Mouse (Mus musculus): ENCODE data around the gene Odf2. TPM values are rescaled to one million over a fixed set of nuclear protein-coding genes. Genes with fewer than 3 reads are reported as not detected.

Gene Odf2
- total RNA-seq, 2 experiments from 2014 or later, result 119 TPM

Small RNA genes within 50 kb of the gene (microRNA-seq; reads per million reads assigned to microRNA genes)
- not detected for gene Mir219a-2
- gene Mir219b, result not detected

Other genes starting within 250 kb of the Odf2 start
- gene Gm13420, start 137.5 kb upstream of the Odf2 start, total RNA-seq (2021), result 1 to 10 TPM; 1.2 to 1.7 TPM
- gene Gm13547, start 129.9 kb upstream of the Odf2 start, total RNA-seq (2021), result not detected
- 10 to 100 TPM; 32.7 to 38.4 TPM for gene Coq4, start 101.7 kb upstream of the Odf2 start, total RNA-seq (2021)
- gene Trub2, start 100.7 kb upstream of the Odf2 start, total RNA-seq (2021), result 10 to 100 TPM; 48.2 to 51.1 TPM
- 10 to 100 TPM; 80.4 to 86.7 TPM for gene Slc27a4, start 86.6 kb upstream of the Odf2 start, total RNA-seq (2021)
- gene Urm1, start 69.1 kb upstream of the Odf2 start, total RNA-seq (2021), result 10 to 100 TPM; 46.1 to 51.1 TPM
- 10 to 100 TPM; 17.5 to 19.0 TPM for gene Cercam, start 20.1 kb upstream of the Odf2 start, total RNA-seq (2021)
- 10 to 100 TPM; 57.2 to 59.2 TPM for gene Gle1, start 46.2 kb downstream of the Odf2 start, total RNA-seq (2021)
- 100 to 1,000 TPM; 880 to 916 TPM for gene Sptan1, start 76.3 kb downstream of the Odf2 start, total RNA-seq (2021)
- 10 to 100 TPM; 61.4 to 71.8 TPM for gene Wdr34, start 159.7 kb downstream of the Odf2 start, total RNA-seq (2021)
- gene Set, start 168.2 kb downstream of the Odf2 start, total RNA-seq (2021), result 100 to 1,000 TPM; 323 to 344 TPM
- gene Pkn3, start 188.5 kb downstream of the Odf2 start, total RNA-seq (2021), result 1 to 10 TPM; 2.1 to 2.6 TPM
- gene Zdhhc12, start 204.4 kb downstream of the Odf2 start, total RNA-seq (2021), result 10 to 100 TPM; 14.9 to 15.6 TPM
- 10 to 100 TPM; 80.8 to 88.0 TPM for gene Zer1, start 235.4 kb downstream of the Odf2 start, total RNA-seq (2021)
- gene Tbc1d13, start 244.5 kb downstream of the Odf2 start, total RNA-seq (2021), result 10 to 100 TPM; 84.9 to 87.6 TPM